Comparison of ENCODE assay signal across 22 mouse cellular contexts in genomic region chr3:37377926-37378325, GRCm38 (mm10). TPM values are rescaled to one million over a fixed set of nuclear protein-coding genes. Genes with fewer than 3 reads are reported as not detected.
DNase-seq lines count a peak whose midpoint lies in the region; ATAC-seq and TF ChIP-seq lines count a peak whose summit lies in the region.
"Had no signal": no experiment of that assay in that cellular context is flagged by ENCODE, and none has a peak within 500 bp of the region (broad histone marks: within the 10 kb centered on the region; RNA-seq: fewer than 3 reads in every experiment).

No protein-coding gene starts in this region.

- H3K4me2 ChIP-seq in kidney, postnatal 0 days (ENCODE audit: low read length): no peak overlapping the region
- no peak overlapping the region for H3K4me2 ChIP-seq in midbrain, embryonic 14.5 days (ENCODE audit: low read length)
- H3K4me2 ChIP-seq in midbrain, embryonic 16.5 days (ENCODE audit: low read length): no peak overlapping the region
- no peak overlapping the region for H3K4me2 ChIP-seq in embryonic facial prominence, embryonic 14.5 days (ENCODE audit: low read depth, low read length)
- no peak overlapping the region for H3K4me2 ChIP-seq in forebrain, postnatal 0 days (ENCODE audit: low read depth)
- H3K4me2 ChIP-seq: forebrain, embryonic 15.5 days; hindbrain, embryonic 12.5 days; liver, embryonic 11.5 days; midbrain, embryonic 11.5 days had no signal

- H3K9me3 ChIP-seq in kidney, postnatal 0 days (replicated peaks; ENCODE audit: low read length): no peaks in the 10 kb centered on the region
- no peaks in the 10 kb centered on the region for H3K9me3 ChIP-seq in midbrain, embryonic 14.5 days (ENCODE audit: control insufficient read depth, low read length)
- no peaks in the 10 kb centered on the region for H3K9me3 ChIP-seq in midbrain, embryonic 16.5 days (replicated peaks; ENCODE audit: control insufficient read depth, low read length, poor library complexity, severe bottlenecking)
- H3K9me3 ChIP-seq in embryonic facial prominence, embryonic 14.5 days (ENCODE audit: control insufficient read depth, low read length): no peaks in the 10 kb centered on the region
- H3K9me3 ChIP-seq in forebrain, postnatal 0 days (ENCODE audit: low read length): no peaks in the 10 kb centered on the region
- H3K9me3 ChIP-seq: forebrain, embryonic 15.5 days; hindbrain, embryonic 12.5 days had no signal

- H3K4me3 ChIP-seq in gastrocnemius, adult 2 months: no peak overlapping the region
- H3K4me3 ChIP-seq in kidney, postnatal 0 days (replicated peaks; ENCODE audit: low read depth, low read length): no peak overlapping the region
- H3K4me3 ChIP-seq in midbrain, embryonic 14.5 days (replicated peaks; ENCODE audit: low read depth, low read length): no peak overlapping the region
- H3K4me3 ChIP-seq in midbrain, embryonic 16.5 days (ENCODE audit: low read depth, low read length): no peak overlapping the region
- no peak overlapping the region for H3K4me3 ChIP-seq in embryonic facial prominence, embryonic 14.5 days (ENCODE audit: low read depth, low read length)
- no peak overlapping the region for H3K4me3 ChIP-seq in forebrain, postnatal 0 days (ENCODE audit: low read depth, low read length)
- H3K4me3 ChIP-seq: forebrain, embryonic 15.5 days; heart, adult 2 months; hindbrain, embryonic 12.5 days had no signal

- H3K36me3 ChIP-seq in kidney, postnatal 0 days (ENCODE audit: insufficient read depth, low read length): no peaks in the 10 kb centered on the region
- H3K36me3 ChIP-seq in midbrain, embryonic 14.5 days (ENCODE audit: control insufficient read depth, insufficient read depth, low read length): no peaks in the 10 kb centered on the region
- H3K36me3 ChIP-seq in midbrain, embryonic 16.5 days (ENCODE audit: control insufficient read depth, insufficient read depth, low read length): no peaks in the 10 kb centered on the region
- H3K36me3 ChIP-seq in embryonic facial prominence, embryonic 14.5 days (ENCODE audit: control insufficient read depth, insufficient read depth, low read length): no peaks in the 10 kb centered on the region
- H3K36me3 ChIP-seq in forebrain, postnatal 0 days (ENCODE audit: insufficient read depth): no peaks in the 10 kb centered on the region
- H3K36me3 ChIP-seq: forebrain, embryonic 15.5 days; hindbrain, embryonic 12.5 days had no signal

- peak; percentile 50; the same call in 1 of the 2 replicates for ATAC-seq in kidney, postnatal 0 days (replicated peaks; ENCODE audit: low FRiP score, low read depth)
- 0 out of 2 replicates have a peak, but pooled peaks have one; percentile 12 for ATAC-seq in midbrain, embryonic 14.5 days (ENCODE audit: low FRiP score, low TSS enrichment)
- ATAC-seq in midbrain, embryonic 16.5 days: no peak
- ATAC-seq in embryonic facial prominence, embryonic 14.5 days (ENCODE audit: low read depth): no peak
- ATAC-seq in forebrain, postnatal 0 days: no peak
- ATAC-seq: CD4-positive, CD25-positive, alpha-beta regulatory T cell, adult 4 months; forebrain, embryonic 15.5 days; liver, postnatal 0 days had no signal

- intact Hi-C loops in gastrocnemius, adult 2 months (cut with DNase I): no loop called here

- no peak for TF ChIP-seq CTCF in gastrocnemius, adult 2 months (IDR thresholded peaks at IDR 0.05)
- TF ChIP-seq CTCF in kidney, postnatal 0 days (IDR thresholded peaks at IDR 0.05; ENCODE audit: low read depth): no peak
- TF ChIP-seq CTCF in forebrain, postnatal 0 days (IDR thresholded peaks at IDR 0.05; ENCODE audit: low read depth): no peak

- H3K27me3 ChIP-seq in kidney, postnatal 0 days (ENCODE audit: insufficient read depth, low read length): no peaks in the 10 kb centered on the region
- no peaks in the 10 kb centered on the region for H3K27me3 ChIP-seq in midbrain, embryonic 14.5 days (ENCODE audit: control insufficient read depth, insufficient read depth, low read length)
- no peaks in the 10 kb centered on the region for H3K27me3 ChIP-seq in midbrain, embryonic 16.5 days (ENCODE audit: control insufficient read depth, insufficient read depth, low read depth, low read length)
- no peaks in the 10 kb centered on the region for H3K27me3 ChIP-seq in embryonic facial prominence, embryonic 14.5 days (replicated peaks; ENCODE audit: control insufficient read depth, insufficient read depth, low read length)
- H3K27me3 ChIP-seq in forebrain, postnatal 0 days (ENCODE audit: insufficient read depth, low read length): no peaks in the 10 kb centered on the region
- H3K27me3 ChIP-seq: forebrain, embryonic 15.5 days; hindbrain, embryonic 12.5 days had no signal

- H3K9ac ChIP-seq in kidney, postnatal 0 days (ENCODE audit: low read depth, low read length): no peak overlapping the region
- H3K9ac ChIP-seq in midbrain, embryonic 14.5 days (replicated peaks; ENCODE audit: low read length): no peak overlapping the region
- no peak overlapping the region for H3K9ac ChIP-seq in midbrain, embryonic 16.5 days (ENCODE audit: low read depth, low read length)
- no peak overlapping the region for H3K9ac ChIP-seq in embryonic facial prominence, embryonic 14.5 days (ENCODE audit: low read depth, low read length)
- H3K9ac ChIP-seq in forebrain, postnatal 0 days: no peak overlapping the region
- H3K9ac ChIP-seq: forebrain, embryonic 15.5 days; hindbrain, embryonic 12.5 days; liver, postnatal 0 days had no signal

- peak overlapping the region; percentile 16; the same call in 1 of the 2 replicates for H3K27ac ChIP-seq in gastrocnemius, adult 2 months
- no peak overlapping the region for H3K27ac ChIP-seq in kidney, postnatal 0 days
- no peak overlapping the region for H3K27ac ChIP-seq in midbrain, embryonic 14.5 days (replicated peaks; ENCODE audit: low read depth, low read length)
- no peak overlapping the region for H3K27ac ChIP-seq in midbrain, embryonic 16.5 days (ENCODE audit: low read length)
- 0 out of 2 replicates have a peak overlapping the region, but pooled peaks have one; percentile 10 for H3K27ac ChIP-seq in embryonic facial prominence, embryonic 14.5 days (replicated peaks; ENCODE audit: low read depth, low read length)
- H3K27ac ChIP-seq in forebrain, postnatal 0 days (ENCODE audit: low read depth, low read length): no peak overlapping the region
- H3K27ac ChIP-seq: forebrain, embryonic 15.5 days; hindbrain, embryonic 12.5 days had no signal

- DNase-seq in gastrocnemius, adult 2 months: no peak
- DNase-seq in gastrocnemius, adult 8-10 months (ENCODE audit: low spot score in 2 of 2): no peak
- DNase-seq in kidney, postnatal 0 days (ENCODE audit: low spot score): peak; percentile 59
- DNase-seq in kidney, postnatal 10 days: no peak
- DNase-seq in midbrain, embryonic 14.5 days: no peak
- DNase-seq in embryonic facial prominence, embryonic 14.5 days (ENCODE audit: low spot score): no peak
- DNase-seq in forebrain, postnatal 0 days: no peak
- DNase-seq: cerebellum, adult 11 months; cerebellum, adult 9-11 months; gastrocnemius, postnatal 25 days; heart, adult 2 months; kidney, adult 8-10 months; left cerebral cortex, postnatal 4 days; liver, postnatal 0 days; right cerebral cortex, postnatal 14 days; thymus, postnatal 36 days had no signal

- H3K4me1 ChIP-seq in kidney, postnatal 0 days (replicated peaks; ENCODE audit: insufficient read depth, low read length): 0 out of 2 replicates have a peak, but pooled peaks cover 3% of the 10 kb centered on the region
- no peaks in the 10 kb centered on the region for H3K4me1 ChIP-seq in midbrain, embryonic 14.5 days (ENCODE audit: control insufficient read depth, insufficient read depth, low read length)
- H3K4me1 ChIP-seq in midbrain, embryonic 16.5 days (ENCODE audit: control insufficient read depth, insufficient read depth, low read length): no peaks in the 10 kb centered on the region
- peaks cover 24% of the 10 kb centered on the region for H3K4me1 ChIP-seq in embryonic facial prominence, embryonic 14.5 days (ENCODE audit: control insufficient read depth, insufficient read depth, low read length)
- H3K4me1 ChIP-seq in forebrain, postnatal 0 days (ENCODE audit: insufficient read depth): no peaks in the 10 kb centered on the region
- H3K4me1 ChIP-seq: forebrain, embryonic 15.5 days had no signal

- 35% methylated on average over 6 of the region's 6 CpGs for WGBS in kidney, postnatal 0 days
- WGBS in midbrain, embryonic 14.5 days: 74% methylated on average over 6 of the region's 6 CpGs
- WGBS in midbrain, embryonic 16.5 days: 77% methylated on average over 6 of the region's 6 CpGs
- 62% methylated on average over 5 of the region's 6 CpGs for WGBS in embryonic facial prominence, embryonic 14.5 days
- WGBS in forebrain, postnatal 0 days: 82% methylated on average over 6 of the region's 6 CpGs

RNA-seq across cellular contexts. Expression of gene Fgf2, which starts 29.8 kb away (rescaled TPM):
- total RNA-seq in gastrocnemius, adult 2 months (2021): 10 to 100 TPM in 1 of 2 experiments, 1 to 10 TPM in 1; 5.4 to 12.1 TPM
- total RNA-seq in gastrocnemius, adult 8-10 months (2022): 10 to 100 TPM in 1 of 4 experiments, 1 to 10 TPM in 3; 5.9 to 11.5 (median 7.3) TPM
- polyA plus RNA-seq in kidney, postnatal 0 days (2015; fragmentation: Nextera tagmentation; extraction: Ambion mirVana): 1.3 and 1.6 TPM in 2 replicates
- 0.53 and 0.66 TPM in 2 replicates for polyA plus RNA-seq in midbrain, embryonic 14.5 days (2014; fragmentation: Nextera tagmentation; extraction: Ambion mirVana)
- 0.44 and 0.55 TPM in 2 replicates for polyA plus RNA-seq in midbrain, embryonic 16.5 days (2015; fragmentation: Nextera tagmentation; extraction: Ambion mirVana)
- polyA plus RNA-seq in embryonic facial prominence, embryonic 14.5 days (2014; fragmentation: Nextera tagmentation; extraction: Ambion mirVana): 5.5 and 6.0 TPM in 2 replicates
- total RNA-seq in forebrain, postnatal 0 days (2014; rRNA removed): 1.2 and 1.5 TPM in 2 replicates
- 0.25 and 0.70 TPM in 2 replicates for polyA plus RNA-seq in forebrain, postnatal 0 days (2015; fragmentation: Nextera tagmentation; extraction: Ambion mirVana)

RNA-seq across cellular contexts. Expression of gene Spata5, which starts 41.8 kb away (rescaled TPM):
- 10 to 100 TPM; 10.3 to 10.8 TPM for total RNA-seq in gastrocnemius, adult 2 months (2021)
- 10 to 100 TPM; 10.2 to 12.4 (median 11.6) TPM for total RNA-seq in gastrocnemius, adult 8-10 months (2022)
- 39.5 and 44.8 TPM in 2 replicates for polyA plus RNA-seq in kidney, postnatal 0 days (2015; fragmentation: Nextera tagmentation; extraction: Ambion mirVana)
- 30.7 and 38.3 TPM in 2 replicates for polyA plus RNA-seq in midbrain, embryonic 14.5 days (2014; fragmentation: Nextera tagmentation; extraction: Ambion mirVana)
- polyA plus RNA-seq in midbrain, embryonic 16.5 days (2015; fragmentation: Nextera tagmentation; extraction: Ambion mirVana): 30.3 and 33.9 TPM in 2 replicates
- 29.0 and 32.9 TPM in 2 replicates for polyA plus RNA-seq in embryonic facial prominence, embryonic 14.5 days (2014; fragmentation: Nextera tagmentation; extraction: Ambion mirVana)
- total RNA-seq in forebrain, postnatal 0 days (2014; rRNA removed): 18.9 and 33.3 TPM in 2 replicates
- polyA plus RNA-seq in forebrain, postnatal 0 days (2015; fragmentation: Nextera tagmentation; extraction: Ambion mirVana): 21.0 and 23.2 TPM in 2 replicates

RNA-seq across cellular contexts. Expression of gene Nudt6, which starts 42.1 kb away (rescaled TPM):
- total RNA-seq in gastrocnemius, adult 2 months (2021): 10 to 100 TPM; 28.1 to 28.2 TPM
- 10 to 100 TPM; 24.8 to 33.1 (median 31.6) TPM for total RNA-seq in gastrocnemius, adult 8-10 months (2022)
- polyA plus RNA-seq in kidney, postnatal 0 days (2015; fragmentation: Nextera tagmentation; extraction: Ambion mirVana): 13.3 and 18.2 TPM in 2 replicates
- 5.2 and 8.1 TPM in 2 replicates for polyA plus RNA-seq in midbrain, embryonic 14.5 days (2014; fragmentation: Nextera tagmentation; extraction: Ambion mirVana)
- 7.5 and 7.9 TPM in 2 replicates for polyA plus RNA-seq in midbrain, embryonic 16.5 days (2015; fragmentation: Nextera tagmentation; extraction: Ambion mirVana)
- polyA plus RNA-seq in embryonic facial prominence, embryonic 14.5 days (2014; fragmentation: Nextera tagmentation; extraction: Ambion mirVana): 4.7 and 6.7 TPM in 2 replicates
- total RNA-seq in forebrain, postnatal 0 days (2014; rRNA removed): 4.5 and 6.6 TPM in 2 replicates
- polyA plus RNA-seq in forebrain, postnatal 0 days (2015; fragmentation: Nextera tagmentation; extraction: Ambion mirVana): 10.2 and 14.8 TPM in 2 replicates

Comparison
In these comparisons a context has a peak if more than half of its experiments do, and no peak if none do; other contexts are left out.
1. ATAC-seq: peak in kidney, postnatal 0 days (single experiment) and midbrain, embryonic 14.5 days (single experiment); none in midbrain, embryonic 16.5 days (single experiment), embryonic facial prominence, embryonic 14.5 days (single experiment) and forebrain, postnatal 0 days (single experiment).
2. H3K27ac ChIP-seq: peak in gastrocnemius, adult 2 months (single experiment) and embryonic facial prominence, embryonic 14.5 days (single experiment); none in kidney, postnatal 0 days (single experiment), midbrain, embryonic 14.5 days (single experiment), midbrain, embryonic 16.5 days (single experiment) and forebrain, postnatal 0 days (single experiment).